Mouse (Mus musculus): ENCODE measurements around the gene Ddah1.

Ddah1 gene

GRCm38 (mm10) chr3:145758561-145759378 lies at the start of gene Ddah1:
Ddah1 (plus strand) TSS chr3:145758675.
- in situ Hi-C loops (cut with MboI, MseI): no loop called here

GRCm38 (mm10) chr3:145715923-145716322 lies 42.6 kb upstream of the Ddah1 start:
- in situ Hi-C loops (cut with MboI, MseI): no loop called here

GRCm38 (mm10) chr3:145719660-145720059 lies 38.8 kb upstream of the Ddah1 start:
- in situ Hi-C loops (cut with MboI, MseI): no loop called here

- in situ Hi-C loops (cut with MboI, MseI): no loop called here
These were observed 33.4 kb upstream of the Ddah1 start for GRCm38 (mm10) chr3:145725078-145725477.

DNA sequence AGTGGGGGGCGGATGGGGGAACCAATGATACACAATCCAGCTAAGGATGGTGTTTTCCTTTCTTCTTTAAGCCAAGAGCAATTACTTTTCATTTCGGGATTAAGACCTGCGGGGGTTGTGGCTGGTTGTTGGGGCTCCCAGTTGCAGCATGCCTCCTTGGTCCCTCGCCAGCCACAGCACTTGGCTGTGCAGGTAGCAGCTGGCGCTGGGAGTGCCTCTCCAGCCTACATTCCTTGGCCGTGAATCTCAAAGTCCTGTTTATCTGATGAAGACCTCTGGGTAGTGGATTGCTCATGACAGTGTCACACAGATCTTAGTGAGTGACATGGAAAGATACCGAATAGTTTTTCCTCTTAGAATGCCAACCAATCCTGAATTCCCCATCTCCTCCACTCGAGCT lies 30.1 kb upstream of the Ddah1 start:
- in situ Hi-C loops (cut with MboI, MseI): no loop called here

DNA sequence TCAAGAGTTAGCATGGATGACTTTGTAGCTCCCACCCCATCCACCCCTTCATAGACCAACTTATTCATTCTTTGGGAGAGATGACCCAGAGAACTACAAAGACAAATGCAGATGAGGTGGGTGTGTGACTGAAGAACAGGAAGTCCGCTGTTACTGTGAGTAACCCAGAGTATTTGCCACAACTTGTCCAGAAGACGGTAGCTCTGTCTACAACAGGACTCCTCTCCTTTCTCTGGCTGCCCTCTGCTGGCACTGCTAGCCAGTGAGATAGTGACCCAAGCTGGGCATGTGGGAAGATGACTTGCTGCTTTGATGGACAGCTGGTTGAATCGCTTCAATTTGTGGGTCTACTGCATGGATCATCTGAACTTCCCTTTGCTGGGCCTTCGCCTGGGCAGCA lies 28.9 kb upstream of the Ddah1 start:
- in situ Hi-C loops (cut with MboI, MseI): no loop called here

DNA sequence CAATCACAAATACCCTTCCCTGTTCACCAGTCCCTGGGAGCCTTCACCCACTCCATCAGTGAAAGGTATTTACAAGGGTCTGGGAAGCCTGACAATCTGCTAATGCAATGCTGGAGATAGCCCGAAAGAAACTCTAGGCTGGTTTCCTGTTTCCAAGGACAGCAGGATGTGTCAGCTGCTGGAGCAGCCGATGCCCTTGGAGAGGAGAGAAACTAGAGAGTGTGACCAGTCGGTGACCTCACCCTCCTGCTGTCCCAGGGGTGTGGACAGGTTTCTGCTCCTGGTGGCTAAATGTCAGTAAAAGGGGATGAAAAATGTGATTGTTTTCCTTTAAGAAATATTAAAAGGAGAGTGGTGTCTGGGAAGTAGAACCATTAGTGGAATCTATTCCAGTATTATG lies 28.4 kb upstream of the Ddah1 start:
- in situ Hi-C loops (cut with MboI, MseI): no loop called here

DNA sequence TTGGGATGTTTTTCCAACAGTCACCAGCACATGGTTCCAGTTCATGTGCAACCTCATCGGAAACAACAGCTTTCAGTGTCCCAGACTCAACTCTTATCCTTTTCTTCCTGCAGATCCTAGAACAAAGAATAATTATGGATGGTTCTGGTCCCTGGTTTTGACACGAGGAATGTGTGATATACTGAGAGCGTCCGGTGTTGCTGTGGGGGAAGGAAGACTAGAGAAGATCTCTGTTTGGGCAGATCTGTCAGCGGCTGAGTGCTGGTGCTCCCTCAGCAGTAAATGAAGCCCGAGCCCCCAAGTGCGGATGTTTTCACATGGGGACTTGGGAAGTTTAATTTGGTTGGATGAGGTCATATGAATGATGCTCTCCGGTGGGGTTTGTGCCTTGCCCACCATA lies 23.6 kb upstream of the Ddah1 start:
- in situ Hi-C loops (cut with MboI, MseI): no loop called here

DNA sequence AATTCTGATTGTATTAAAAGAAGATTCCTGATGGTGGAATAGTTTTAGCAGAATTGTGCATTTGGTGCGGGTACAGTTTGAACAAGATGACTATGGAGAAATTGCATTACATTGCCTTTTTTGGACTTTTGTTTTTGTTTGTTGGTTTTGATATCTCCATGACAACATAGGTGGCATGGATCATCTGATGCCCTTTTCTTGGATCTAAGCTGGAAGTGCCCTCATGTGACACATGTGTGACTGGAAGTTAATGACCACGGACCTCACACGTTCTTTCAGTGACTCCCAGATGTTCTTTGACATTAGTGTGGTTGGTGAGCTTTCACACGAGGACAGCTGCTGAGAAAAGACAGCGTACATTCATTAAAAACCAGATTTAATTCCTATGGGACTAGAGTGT lies 21.9 kb upstream of the Ddah1 start:
- in situ Hi-C loops (cut with MboI, MseI): no loop called here

DNA sequence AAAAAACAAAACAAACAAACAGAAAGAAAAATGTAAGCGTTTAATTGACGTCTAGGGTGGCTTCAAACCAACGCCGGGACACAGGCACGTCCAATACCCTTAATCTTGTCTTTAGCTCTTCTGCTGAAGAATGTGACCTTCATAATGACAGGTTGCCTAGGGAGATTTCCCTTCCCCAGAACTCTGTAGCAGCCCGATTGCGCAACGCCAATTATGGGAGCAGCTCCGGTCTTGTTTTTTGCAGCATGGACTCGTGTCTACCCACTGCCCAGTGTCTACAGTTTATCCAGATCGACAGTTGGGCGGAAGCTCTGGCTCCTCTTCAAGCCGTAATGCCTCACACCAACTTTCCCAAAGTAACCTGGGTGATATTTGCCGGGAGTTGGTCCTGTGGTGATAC lies 19.8 kb upstream of the Ddah1 start:
- in situ Hi-C loops (cut with MboI, MseI): no loop called here

DNA sequence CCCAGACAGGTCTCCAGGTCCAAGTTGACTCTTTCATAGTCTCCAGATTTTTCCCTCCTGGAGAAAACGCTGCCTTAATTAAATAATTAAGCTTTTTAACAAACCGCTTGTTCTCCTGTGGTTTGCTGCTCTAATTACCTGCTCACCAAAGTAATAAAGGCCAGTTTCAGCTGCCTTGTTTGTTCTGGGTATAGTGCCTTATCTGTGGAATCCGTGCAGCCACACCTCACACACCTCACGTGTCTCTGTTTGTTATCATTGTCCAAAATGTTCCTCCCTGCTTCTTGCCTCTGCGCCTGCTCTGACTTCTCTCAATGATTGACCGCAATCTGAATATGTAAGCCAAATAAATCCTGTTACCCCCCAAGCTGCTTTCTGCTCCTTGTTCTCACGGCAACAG lies 18.6 kb upstream of the Ddah1 start:
- in situ Hi-C loops (cut with MboI, MseI): no loop called here

DNA sequence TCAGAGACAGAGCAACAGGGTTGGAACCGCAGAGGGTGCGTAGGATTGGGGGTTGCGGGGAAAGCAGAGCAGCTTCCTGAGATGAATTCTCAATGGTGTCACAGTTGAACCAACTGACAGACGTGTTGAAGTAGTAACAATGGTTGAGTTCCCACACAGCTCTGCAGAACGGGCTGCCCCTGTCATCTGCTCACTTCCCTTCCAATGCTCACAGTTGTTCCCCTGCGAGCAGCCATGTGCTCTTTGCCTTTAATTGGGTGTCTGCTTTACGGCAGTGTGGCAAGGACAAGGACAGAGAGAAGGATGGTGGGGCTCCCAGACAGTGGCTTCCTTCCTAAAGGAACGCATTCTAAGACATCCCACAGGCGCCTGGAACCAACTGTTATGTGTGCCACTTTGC lies 15.4 kb upstream of the Ddah1 start:
- in situ Hi-C loops (cut with MboI, MseI): no loop called here

DNA sequence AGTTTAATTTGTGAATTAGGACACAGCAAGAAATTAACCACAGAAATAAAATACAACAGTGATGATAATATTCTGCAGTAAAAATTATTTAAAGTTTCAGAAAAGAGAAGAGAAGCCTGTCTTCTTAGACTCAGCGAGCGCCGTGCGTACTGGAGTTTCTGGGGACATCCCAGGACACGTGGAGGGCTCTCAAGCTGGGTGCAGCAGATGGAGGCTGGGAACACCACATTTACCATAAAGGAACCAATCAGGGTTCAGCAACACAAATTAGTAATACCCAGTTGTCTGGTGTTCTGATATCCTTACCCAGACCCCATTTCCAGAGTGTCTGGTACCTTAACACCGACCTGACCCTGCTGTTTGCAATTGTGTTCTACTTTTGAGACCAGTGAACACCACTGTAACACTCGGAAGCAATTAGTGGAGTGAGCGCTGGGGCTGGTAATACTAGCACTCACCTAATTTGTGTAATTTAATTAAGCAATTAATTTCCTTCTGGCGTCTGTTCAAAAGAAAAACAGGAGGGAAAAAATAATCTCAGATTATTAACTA lies 14.9 kb upstream of the Ddah1 start:
- in situ Hi-C loops (cut with MboI, MseI): no loop called here

GRCm38 (mm10) chr3:145748626-145749025 lies 9.8 kb upstream of the Ddah1 start:
- in situ Hi-C loops (cut with MboI, MseI): no loop called here

- in situ Hi-C loops (cut with MboI, MseI): no loop called here
These were observed 2.0 kb upstream of the Ddah1 start for GRCm38 (mm10) chr3:145756457-145756856.

DNA sequence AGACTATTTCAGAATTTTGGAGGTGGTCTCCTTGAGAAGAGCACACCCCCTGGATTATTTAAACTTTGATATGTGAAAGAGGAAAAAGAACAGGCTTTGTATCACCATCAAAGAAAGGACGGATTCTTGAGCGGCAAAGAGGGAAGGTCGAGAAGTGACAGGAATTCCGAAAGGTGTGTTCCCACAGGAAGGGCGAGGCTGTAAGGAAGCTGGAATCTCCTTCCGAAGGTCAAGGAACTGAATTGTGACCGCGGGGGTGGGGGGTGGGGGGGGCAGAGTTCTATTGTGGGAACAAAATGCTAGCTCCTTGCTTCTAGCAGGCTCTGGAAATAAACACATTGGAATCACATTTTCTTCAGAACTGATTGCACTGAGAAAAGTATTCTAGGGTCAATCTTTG lies 1.3 kb upstream of the Ddah1 start:
- in situ Hi-C loops (cut with MboI, MseI): no loop called here

GRCm38 (mm10) chr3:145757844-145758243 lies 631 bp upstream of the Ddah1 start:
- in situ Hi-C loops (cut with MboI, MseI): no loop called here

DNA sequence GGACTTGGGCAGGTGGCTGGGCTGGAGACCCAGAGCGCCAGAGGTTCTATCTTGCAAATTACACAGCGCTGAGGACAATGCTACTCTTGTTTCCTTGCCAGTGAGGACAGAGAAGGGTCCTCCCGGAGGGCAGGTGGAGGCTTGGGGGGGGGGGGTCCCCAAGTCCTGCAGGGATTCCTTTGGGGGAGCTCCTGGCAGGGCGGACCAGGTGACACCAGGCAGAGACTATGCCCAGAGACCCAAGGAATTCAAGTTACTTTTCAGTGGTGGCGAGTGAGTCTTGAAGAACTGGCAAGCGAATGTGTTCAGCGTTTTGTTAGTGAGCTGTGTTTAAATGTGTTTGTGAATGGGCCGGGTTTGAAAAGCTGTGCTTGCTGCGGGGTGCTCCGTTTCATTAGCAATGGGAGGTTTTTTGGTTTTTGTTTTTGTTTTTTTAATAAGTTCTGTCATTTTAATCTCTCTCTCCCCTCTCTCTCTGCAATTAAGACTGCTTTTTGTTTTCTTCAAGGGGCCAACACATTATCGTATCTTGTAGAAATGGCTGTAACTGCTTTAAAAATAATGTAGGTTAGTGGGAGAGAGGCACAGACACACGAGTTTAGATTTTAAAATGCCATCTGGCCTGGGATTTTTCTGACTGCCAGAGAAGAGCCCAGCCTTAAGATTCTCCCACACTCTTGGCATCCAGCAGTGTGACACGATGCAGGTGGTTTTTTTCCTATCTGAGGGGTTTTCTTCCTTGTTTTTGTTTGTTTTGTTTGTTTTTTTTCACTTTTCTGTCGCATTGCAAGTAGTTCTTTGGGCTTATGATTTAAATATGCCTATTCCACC lies 1.1 kb downstream of the Ddah1 start:
- in situ Hi-C loops (cut with MboI, MseI): no loop called here

DNA sequence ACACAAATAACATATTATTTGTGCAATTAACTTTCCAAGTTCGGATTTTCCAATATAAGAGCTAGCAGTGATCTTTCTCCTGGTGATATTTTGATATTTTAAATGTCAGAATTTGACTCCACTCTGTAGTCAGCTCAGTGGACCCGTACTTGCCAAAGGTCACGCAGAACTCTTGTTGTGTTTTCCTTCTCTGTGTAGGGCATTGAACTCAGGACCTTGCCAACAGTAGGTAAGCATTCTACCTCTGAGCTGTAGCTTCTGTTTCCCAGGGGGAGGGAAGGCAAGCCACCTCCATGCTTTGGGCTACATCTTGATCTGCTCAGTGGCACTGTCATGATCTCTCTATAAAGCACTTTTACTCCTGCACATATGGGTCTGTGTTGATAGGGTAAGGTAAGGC lies 2.1 kb downstream of the Ddah1 start:
- in situ Hi-C loops (cut with MboI, MseI): no loop called here

DNA sequence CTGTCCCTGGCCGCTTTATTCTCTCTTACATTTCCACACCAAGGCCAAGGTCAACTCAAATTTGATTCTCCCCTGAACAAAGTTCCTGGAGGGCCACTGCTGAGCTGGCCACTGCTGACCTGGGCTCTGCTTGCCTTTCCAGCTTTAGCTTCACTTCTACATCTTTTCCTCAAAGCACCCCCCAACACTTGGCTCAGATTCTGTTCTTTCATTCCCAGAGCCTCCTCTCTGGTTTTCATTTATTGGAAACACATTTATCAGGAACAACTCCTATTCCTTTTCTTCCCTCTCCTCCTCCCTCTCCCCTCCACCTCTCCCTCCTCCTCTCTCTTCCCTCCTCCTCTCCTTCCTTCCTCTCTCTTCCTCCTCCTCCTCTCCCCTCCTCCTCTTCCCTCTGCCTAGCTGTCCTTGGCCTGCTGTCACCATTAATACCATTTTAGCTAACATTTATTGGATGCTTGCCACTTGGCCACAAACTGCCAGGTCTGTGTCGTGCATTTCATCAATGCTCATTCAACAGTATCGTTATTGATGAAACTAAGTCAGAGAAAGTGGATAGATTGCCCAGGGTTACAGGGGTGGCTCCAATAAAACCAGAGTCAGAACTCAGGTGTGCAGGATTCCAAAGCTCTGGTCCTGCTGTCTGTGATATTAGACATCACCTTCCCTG lies 3.2 kb downstream of the Ddah1 start:
- in situ Hi-C loops (cut with MboI, MseI): no loop called here

DNA sequence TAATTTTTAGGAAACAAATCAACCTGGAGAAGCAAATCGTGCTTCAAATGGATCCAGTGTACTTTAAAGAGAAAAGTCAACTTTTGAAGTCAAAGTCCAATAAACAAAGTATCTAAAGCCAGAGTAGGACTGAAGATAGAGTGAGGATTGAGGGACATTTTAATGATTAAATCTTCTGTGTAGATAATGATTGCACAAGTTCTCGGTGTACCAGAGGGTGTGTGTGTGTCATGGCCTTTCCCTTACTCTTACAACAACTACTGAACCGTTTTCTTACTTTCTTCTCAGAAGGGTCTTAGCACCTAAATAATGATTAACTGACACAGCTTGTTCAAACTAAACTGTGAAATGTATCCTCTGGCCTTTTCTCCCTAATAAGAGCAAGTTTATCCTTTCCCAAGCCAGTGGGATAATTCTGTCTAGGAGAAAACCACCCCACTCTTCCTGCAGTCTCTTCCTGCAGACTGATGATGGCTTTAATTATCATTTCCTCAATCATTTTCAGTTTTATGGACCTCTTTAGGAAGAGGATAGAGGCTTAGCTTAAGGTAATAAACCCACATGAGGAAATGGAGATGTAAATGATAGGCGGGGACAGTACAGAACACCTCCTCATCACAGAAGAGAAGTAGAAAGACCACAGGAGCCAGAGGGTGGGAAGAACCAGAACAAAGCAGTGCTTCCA lies 4.6 kb downstream of the Ddah1 start:
- in situ Hi-C loops (cut with MboI, MseI): no loop called here

- in situ Hi-C loops (cut with MboI, MseI): no loop called here
These were observed 5.1 kb downstream of the Ddah1 start for GRCm38 (mm10) chr3:145763642-145763972.
